Mouse (Mus musculus) stomach, embryonic 16.5 days (tissue): ENCODE measurements around the gene Ttf1. TPM values are rescaled to one million over a fixed set of nuclear protein-coding genes. Genes with fewer than 3 reads are reported as not detected.

Source experiments
- ATAC-seq: fragments of 200-750 bp; cut with Nextera tagmentation; 2 replicates; pipeline ENCODE4 v1.8.0; 2017; ENCODE audit warnings: moderate number of reproducible peaks, moderate TSS enrichment; ENCODE audit not compliant: insufficient read depth, low FRiP score
- H3K27ac ChIP-seq: fragments of 300-500 bp; sonication (generic); 2 replicates; pipeline ENCODE4 v1.5.1; 2014; ENCODE audit warnings: low read length
- H3K27me3 ChIP-seq: fragments of 300-500 bp; sonication (generic); 2 replicates; pipeline ENCODE4 v1.6.1; 2014; ENCODE audit warnings: low read length, control low read depth, mixed read lengths; ENCODE audit not compliant: control insufficient read depth, insufficient read depth
- H3K36me3 ChIP-seq: fragments of 300-500 bp; sonication (generic); 2 replicates; pipeline ENCODE4 v1.6.1; 2014; ENCODE audit warnings: low read length; ENCODE audit not compliant: control insufficient read depth, insufficient read depth
- H3K4me1 ChIP-seq: fragments of 300-500 bp; sonication (generic); 2 replicates; pipeline ENCODE4 v1.6.1; 2014; ENCODE audit warnings: low read length, control low read depth, mixed read lengths; ENCODE audit not compliant: control insufficient read depth, insufficient read depth
- H3K4me2 ChIP-seq: fragments of 300-500 bp; sonication (generic); 2 replicates; pipeline ENCODE4 v1.6.1; 2014; ENCODE audit warnings: low read depth, low read length, mixed read lengths
- H3K4me3 ChIP-seq: fragments of 300-500 bp; sonication (generic); replicated peaks from 2 replicates; pipeline ENCODE4 v1.5.1; 2014; ENCODE audit warnings: mild to moderate bottlenecking, low read length
- H3K9ac ChIP-seq: fragments of 300-500 bp; sonication (generic); 2 replicates; pipeline ENCODE4 v1.6.1; 2014; ENCODE audit warnings: low read length
- H3K9me3 ChIP-seq: fragments of 300-500 bp; sonication (generic); replicated peaks from 2 replicates; pipeline ENCODE4 v1.6.1; 2016; ENCODE audit warnings: low read length, control low read depth; ENCODE audit not compliant: control insufficient read depth
- WGBS: fragments of 180-500 bp; shearing (Covaris S2); extraction: QIAGEN DNeasy Blood & Tissue Kit; methylation state at CpG from one replicate; pipeline ENCODE4 v1.1.7; 2014; 5-methylcytosine and 5-hydroxymethylcytosine counted together
- polyA plus RNA-seq: library from polyadenylated mRNA; unstranded; fragments of >200 nt; fragmentation: Nextera tagmentation; extraction: Ambion mirVana; gene quantifications from 2 replicates; pipeline ENCODE4 v1.2.1, GENCODE M21; 2015

Gene Ttf1
- polyA plus RNA-seq, 1 experiment from 2014 or later = 10.4 TPM

GRCm38 (mm10) chr2:29053802-29054544 lies 6.1 kb upstream of the Ttf1 start:
- Histone ChIP-seq H3K36me3 (no peaks in the 10 kb centered on the region), H3K27me3 (peaks cover 2% of the 10 kb centered on the region; the same call in 1 of the 2 replicates), H3K27ac (no peak overlapping the region), H3K4me1 (peaks cover 9% of the 10 kb centered on the region), H3K4me3 (peak overlapping the region; percentile 59), H3K4me2 (peak overlapping the region; percentile 99), H3K9ac (peak overlapping the region; percentile 86; the same call in 1 of the 2 replicates), H3K9me3 (no peaks in the 10 kb centered on the region)
- ATAC-seq = peak; percentile 58; the same call in 1 of the 2 replicates
- 2% methylated on average over 20 of the region's 20 CpGs for WGBS

GRCm38 (mm10) chr2:29054545-29054935 lies 5.5 kb upstream of the Ttf1 start:
- H3K4me3 ChIP-seq = peak overlapping the region; percentile 59
- WGBS = under 1% methylated on average over 30 of the region's 30 CpGs
- H3K9me3 ChIP-seq = no peaks in the 10 kb centered on the region
- H3K27me3 ChIP-seq = peaks cover 2% of the 10 kb centered on the region; the same call in 1 of the 2 replicates
- peak overlapping the region; percentile 55; the same call in 1 of the 2 replicates for H3K27ac ChIP-seq
- H3K4me2 ChIP-seq = peak overlapping the region; percentile 99
- H3K36me3 ChIP-seq = no peaks in the 10 kb centered on the region
- peak overlapping the region; percentile 86 for H3K9ac ChIP-seq
- ATAC-seq = peak; percentile 15; the same call in 1 of the 2 replicates
- H3K4me1 ChIP-seq = peaks cover 9% of the 10 kb centered on the region

DNA sequence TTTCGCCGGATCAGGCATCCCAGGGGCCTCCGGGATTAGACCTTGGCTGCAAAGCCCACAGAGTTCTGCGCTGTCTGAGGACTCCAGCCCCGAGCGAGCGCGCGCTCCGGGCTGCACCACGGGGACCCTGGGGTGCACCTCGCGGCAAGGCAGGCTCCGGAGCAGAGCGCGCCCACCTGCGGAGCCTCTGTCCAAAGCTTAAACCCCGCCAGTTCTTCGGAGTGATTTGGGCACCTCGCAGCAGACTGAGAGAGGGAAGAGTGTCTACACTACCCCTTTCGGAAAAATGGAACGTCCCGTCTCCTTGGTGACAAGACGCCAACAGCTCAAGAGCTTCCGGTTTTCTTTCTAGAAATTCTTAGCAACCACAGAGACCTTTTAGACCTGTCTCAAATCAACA lies 5.1 kb upstream of the Ttf1 start, which contains the start of gene Cfap77:
Gene Cfap77, minus strand, starts transcription at position 76 of the 400 bp plus-strand sequence.
- Histone ChIP-seq H3K9ac (peak within 1 kb of the TSS; percentile 86), H3K4me3 (peak within 1 kb of the TSS; percentile 59), H3K27ac (peak within 1 kb of the TSS; percentile 55), H3K4me2 (peak within 1 kb of the TSS; percentile 99), H3K36me3 (no peaks in the 10 kb centered on the region), H3K9me3 (no peaks in the 10 kb centered on the region), H3K4me1 (peaks cover 9% of the 10 kb centered on the region), H3K27me3 (peaks cover 2% of the 10 kb centered on the region; the same call in 1 of the 2 replicates)
- ATAC-seq = peak; percentile 66; the same call in 1 of the 2 replicates
- WGBS = under 1% methylated on average over 25 of the region's 25 CpGs

DNA sequence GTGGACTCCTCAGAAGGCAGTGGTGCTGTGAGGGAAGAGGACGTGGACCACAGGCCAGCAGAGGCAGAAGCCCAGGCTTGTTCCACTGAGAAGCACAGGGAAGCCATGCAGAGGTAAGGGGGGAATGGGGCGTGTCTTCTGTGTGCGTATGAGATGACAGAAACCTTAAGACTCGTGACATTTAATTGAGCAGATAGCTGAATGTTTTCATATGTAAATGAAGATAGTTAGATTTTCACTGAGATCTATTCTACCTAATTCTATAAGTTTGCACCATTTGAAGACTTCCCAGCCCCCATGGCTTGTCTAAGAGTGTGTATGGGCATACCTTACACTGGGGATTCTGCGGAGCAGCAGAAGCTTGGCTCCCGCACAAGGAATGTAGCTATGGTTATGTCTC lies 5.7 kb downstream of the Ttf1 start:
- peaks cover 7% of the 10 kb centered on the region; the same call in 1 of the 2 replicates for H3K4me1 ChIP-seq
- no peak overlapping the region for H3K9ac ChIP-seq
- no peaks in the 10 kb centered on the region for H3K27me3 ChIP-seq
- no peak for ATAC-seq
- peaks cover 3% of the 10 kb centered on the region; the same call in 1 of the 2 replicates for H3K36me3 ChIP-seq
- H3K9me3 ChIP-seq = no peaks in the 10 kb centered on the region
- H3K4me2 ChIP-seq = no peak overlapping the region
- no peak overlapping the region for H3K4me3 ChIP-seq
- WGBS = 91% methylated on average over 6 of the region's 6 CpGs
- H3K27ac ChIP-seq = no peak overlapping the region

DNA sequence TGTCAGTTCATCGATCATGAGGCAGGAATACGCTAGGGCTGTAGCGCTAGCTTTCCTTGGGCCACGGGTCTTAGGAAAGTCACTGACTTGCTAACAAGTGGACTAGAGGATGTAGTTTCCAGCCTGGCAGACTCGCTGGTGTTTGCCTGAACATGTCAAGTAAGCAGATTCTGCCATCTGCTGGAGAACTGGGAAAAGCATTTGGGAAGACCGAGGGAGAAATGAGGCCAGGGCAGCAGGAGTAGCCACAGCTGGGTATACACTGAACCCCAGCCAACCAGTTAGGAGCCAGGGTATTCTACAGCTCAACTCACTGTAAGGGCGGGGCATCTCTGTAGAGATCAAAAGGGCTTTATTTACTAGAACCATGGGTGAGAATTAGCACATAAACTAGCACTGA lies 6.3 kb downstream of the Ttf1 start:
- no peak overlapping the region for H3K4me2 ChIP-seq
- whole genome bisulfite sequencing = 50% methylated on average over 7 of the region's 7 CpGs
- H3K4me3 ChIP-seq = no peak overlapping the region
- H3K4me1 ChIP-seq = peaks cover under 1% of the 10 kb centered on the region; the same call in 1 of the 2 replicates
- H3K9ac ChIP-seq = no peak overlapping the region
- H3K27me3 ChIP-seq = no peaks in the 10 kb centered on the region
- peak; percentile 56; the same call in 1 of the 2 replicates for ATAC-seq
- no peaks in the 10 kb centered on the region for H3K9me3 ChIP-seq
- H3K27ac ChIP-seq = no peak overlapping the region
- H3K36me3 ChIP-seq = peaks cover 3% of the 10 kb centered on the region; the same call in 1 of the 2 replicates

GRCm38 (mm10) chr2:29074676-29075075 lies 14.6 kb downstream of the Ttf1 start:
- no peaks in the 10 kb centered on the region for H3K9me3 ChIP-seq
- H3K4me3 ChIP-seq = no peak overlapping the region
- no peaks in the 10 kb centered on the region for H3K27me3 ChIP-seq
- 92% methylated on average over 7 of the region's 7 CpGs for WGBS
- H3K4me2 ChIP-seq = no peak overlapping the region
- peaks cover 18% of the 10 kb centered on the region; the same call in 1 of the 2 replicates for H3K36me3 ChIP-seq
- H3K27ac ChIP-seq = no peak overlapping the region
- no peak overlapping the region for H3K9ac ChIP-seq
- H3K4me1 ChIP-seq = no peaks in the 10 kb centered on the region
- no peak for ATAC-seq

- H3K36me3 ChIP-seq = peaks cover 24% of the 10 kb centered on the region; the same call in 1 of the 2 replicates
- H3K27ac ChIP-seq = no peak overlapping the region
- no peak for ATAC-seq
- no peaks in the 10 kb centered on the region for H3K4me1 ChIP-seq
- H3K4me2 ChIP-seq = no peak overlapping the region
- H3K9me3 ChIP-seq = no peaks in the 10 kb centered on the region
- 73% methylated on average over 11 of the region's 11 CpGs for WGBS
- no peaks in the 10 kb centered on the region for H3K27me3 ChIP-seq
- no peak overlapping the region for H3K9ac ChIP-seq
- H3K4me3 ChIP-seq = no peak overlapping the region
Observed at GRCm38 (mm10) chr2:29075331-29076070, 15.4 kb downstream of the Ttf1 start.

GRCm38 (mm10) chr2:29076226-29076625 lies 16.2 kb downstream of the Ttf1 start:
- Histone ChIP-seq H3K27me3 (no peaks in the 10 kb centered on the region), H3K4me3 (no peak overlapping the region), H3K9me3 (no peaks in the 10 kb centered on the region), H3K36me3 (peaks cover 28% of the 10 kb centered on the region; the same call in 1 of the 2 replicates), H3K27ac (no peak overlapping the region), H3K4me2 (no peak overlapping the region), H3K9ac (no peak overlapping the region), H3K4me1 (no peaks in the 10 kb centered on the region)
- WGBS = 81% methylated on average over 2 of the region's 2 CpGs
- no peak for ATAC-seq

- no peak overlapping the region for H3K4me2 ChIP-seq
- WGBS = 64% methylated on average over 3 of the region's 3 CpGs
- no peak overlapping the region for H3K9ac ChIP-seq
- no peaks in the 10 kb centered on the region for H3K9me3 ChIP-seq
- H3K27me3 ChIP-seq = no peaks in the 10 kb centered on the region
- H3K4me3 ChIP-seq = no peak overlapping the region
- no peak overlapping the region for H3K27ac ChIP-seq
- no peak for ATAC-seq
- peaks cover 22% of the 10 kb centered on the region for H3K36me3 ChIP-seq
- no peaks in the 10 kb centered on the region for H3K4me1 ChIP-seq
Observed at GRCm38 (mm10) chr2:29081965-29082364, 21.9 kb downstream of the Ttf1 start.
